Mouse (Mus musculus) myocyte (in vitro differentiated cells): ENCODE measurements around the gene Med17. TPM values are rescaled to one million over a fixed set of nuclear protein-coding genes. Genes with fewer than 3 reads are reported as not detected.
A peak's percentile ranks its signal among the peaks of the same experiment; 100 is the strongest.

Experiments
- H3K27me3 ChIP-seq: one replicate; pipeline ENCODE4 v1.6.1; 2011; ENCODE audit not compliant: control insufficient read depth, insufficient read depth, insufficient read length
- H3K36me3 ChIP-seq: one replicate; pipeline ENCODE4 v1.6.1; 2011; ENCODE audit not compliant: control insufficient read depth, insufficient read depth
- H3K4me2 ChIP-seq: one replicate; pipeline ENCODE4 v1.6.1; 2011; ENCODE audit warnings: low read depth, control low read depth
- H3K4me3 ChIP-seq: one replicate; pipeline ENCODE4 v1.5.1; 2011; ENCODE audit warnings: mild to moderate bottlenecking, control low read depth, moderate library complexity
- H3K79me2 ChIP-seq: one replicate; pipeline ENCODE4 v1.6.1; 2011; ENCODE audit not compliant: control insufficient read depth, insufficient read depth
- H3ac ChIP-seq: one replicate; pipeline ENCODE4 v1.6.1; 2011; ENCODE audit not compliant: control insufficient read depth, insufficient read length
- CEBPB ChIP-seq: IDR thresholded peaks from 2 replicates; pipeline ENCODE4 v1.6.1; 2011; ENCODE audit warnings: mild to moderate bottlenecking, moderate library complexity; ENCODE audit not compliant: poor library complexity, insufficient read depth, severe bottlenecking
- E2F4 ChIP-seq: IDR thresholded peaks from one replicate; pipeline ENCODE4 v1.6.1; 2011; ENCODE audit warnings: mild to moderate bottlenecking, control low read depth, moderate library complexity; ENCODE audit not compliant: insufficient read depth
- MAX ChIP-seq: IDR thresholded peaks from one replicate; pipeline ENCODE4 v1.6.1; 2011; ENCODE audit warnings: low read depth, mild to moderate bottlenecking, control low read depth
- MYOD1 ChIP-seq, 3 experiments: IDR thresholded peaks; one replicate each; pipeline ENCODE4 v1.6.1; 2011; ENCODE audit warnings: control low read depth in 2 of 3, low read depth in 2 of 3, mild to moderate bottlenecking in 2 of 3, moderate library complexity in 1 of 3; ENCODE audit not compliant: insufficient read length in 2 of 3, control insufficient read depth in 1 of 3
- MYOG ChIP-seq, 3 experiments: IDR thresholded peaks; one replicate each; pipeline ENCODE4 v1.6.1; 2011; ENCODE audit warnings: control low read depth in 2 of 3, low read depth in 2 of 3, mild to moderate bottlenecking in 2 of 3; ENCODE audit not compliant: insufficient read length in 2 of 3, control insufficient read depth in 1 of 3, insufficient read depth in 1 of 3
- POLR2A ChIP-seq: IDR thresholded peaks from one replicate; pipeline ENCODE4 v1.6.1; 2011; ENCODE audit warnings: low read depth, mild to moderate bottlenecking, control low read depth, moderate library complexity; ENCODE audit not compliant: insufficient read length
- POLR2AphosphoS2 ChIP-seq: IDR thresholded peaks from one replicate; pipeline ENCODE4 v1.6.1; 2011; ENCODE audit warnings: low read depth, control low read depth; ENCODE audit not compliant: insufficient read length
- REST ChIP-seq: IDR thresholded peaks from one replicate; pipeline ENCODE4 v1.6.1; 2011; ENCODE audit warnings: mild to moderate bottlenecking, control low read depth, moderate library complexity; ENCODE audit not compliant: insufficient read depth, insufficient read length
- SRF ChIP-seq: IDR thresholded peaks from one replicate; pipeline ENCODE4 v1.6.1; 2011; ENCODE audit warnings: low read depth; ENCODE audit not compliant: control insufficient read depth, insufficient read length
- TCF12 ChIP-seq: IDR thresholded peaks from one replicate; pipeline ENCODE4 v1.6.1; 2011; ENCODE audit warnings: mild to moderate bottlenecking, control low read depth; ENCODE audit not compliant: poor library complexity, insufficient read depth, severe bottlenecking
- TCF3 ChIP-seq: IDR thresholded peaks from one replicate; pipeline ENCODE4 v1.6.1; 2011; ENCODE audit warnings: low read depth, control low read depth; ENCODE audit not compliant: insufficient read length
- USF1 ChIP-seq: IDR thresholded peaks from one replicate; pipeline ENCODE4 v1.6.1; 2011; ENCODE audit warnings: low read depth, mild to moderate bottlenecking, control low read depth, moderate library complexity
- polyA plus RNA-seq: library from polyadenylated mRNA; unstranded; fragments of >200 nt; fragmentation: generic; extraction: Trizol; gene quantifications from one replicate; pipeline ENCODE4 v1.2.1, GENCODE M21; 2012; ENCODE audit warnings: missing spikeins

Gene Med17
- polyA plus RNA-seq, 1 experiment, result 25.2 TPM

DNA sequence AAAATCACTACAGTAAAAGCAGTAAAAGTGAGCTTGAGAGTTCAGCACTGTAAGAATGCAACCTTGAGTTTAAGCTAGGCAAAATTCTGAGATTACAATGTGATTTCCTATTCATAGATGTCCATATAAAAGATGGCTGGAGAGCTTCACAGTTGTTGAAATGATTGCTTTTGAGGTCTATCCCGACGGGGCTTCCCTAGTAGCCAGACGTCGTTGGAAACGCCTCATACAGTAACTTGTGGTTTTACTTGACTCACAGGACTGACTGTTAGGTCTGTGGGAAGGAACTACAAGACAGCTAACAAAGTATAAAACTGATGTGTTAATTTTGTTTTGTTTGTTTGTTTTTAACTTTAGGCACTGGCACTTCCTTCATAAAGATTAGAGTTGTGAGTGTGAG lies 33.9 kb upstream of the Med17 start:
- peaks cover 16% of the 10 kb centered on the region for H3K79me2 ChIP-seq
- TF ChIP-seq POLR2AphosphoS2 (no peak), REST (no peak), MYOD1 (IDR thresholded peaks at IDR 0.05; ENCODE audit: control insufficient read depth in 1 of 3, insufficient read length in 2 of 3, low read depth in 2 of 3) (no peak), CEBPB (no peak), MYOG (IDR thresholded peaks at IDR 0.05; ENCODE audit: control insufficient read depth in 1 of 3, insufficient read depth in 1 of 3, insufficient read length in 2 of 3, low read depth in 2 of 3) (no peak), TCF12 (no peak), E2F4 (no peak), SRF (no peak), POLR2A (no peak), TCF3 (no peak), USF1 (no peak), MAX (no peak)

DNA sequence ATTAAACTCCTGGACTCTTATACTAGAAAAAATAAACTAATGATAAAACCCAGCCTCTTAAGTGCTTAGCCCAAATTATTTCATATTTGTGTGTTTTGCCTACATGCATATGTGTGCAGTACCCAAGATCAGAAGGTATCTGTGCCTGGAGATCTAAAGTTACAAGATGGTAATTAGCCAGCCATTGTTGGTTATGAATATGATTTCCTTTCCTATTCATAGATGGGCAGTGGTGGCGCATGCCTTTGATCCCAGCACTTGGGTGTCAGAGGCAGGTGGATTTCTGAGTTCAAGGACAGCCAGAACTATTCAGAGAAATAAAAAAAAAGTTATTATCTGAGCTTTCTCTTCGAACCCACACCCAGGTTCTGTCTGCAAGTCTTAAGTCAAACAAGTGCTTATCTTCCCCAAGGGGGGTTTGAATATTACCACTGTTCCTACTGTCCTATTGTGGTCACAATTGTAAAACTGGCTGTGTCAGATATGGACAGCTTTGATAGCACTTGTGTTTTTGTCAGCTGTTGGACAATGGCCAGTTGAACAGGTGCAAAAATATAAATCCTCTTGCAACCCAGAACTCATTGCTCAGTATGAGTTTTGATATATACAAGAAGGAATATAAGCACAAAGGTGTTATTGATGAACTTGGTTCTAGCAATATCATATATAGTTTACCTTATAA lies 32.5 kb upstream of the Med17 start:
- Histone ChIP-seq H3K36me3 (peaks cover 84% of the 10 kb centered on the region), H3K4me2 (no peak overlapping the region), H3K79me2 (peaks cover 30% of the 10 kb centered on the region), H3K27me3 (no peaks in the 10 kb centered on the region), H3K4me3 (no peak overlapping the region), H3ac (no peak overlapping the region)
- no peak for TF ChIP-seq TCF3
- peak in 2 of 3 experiments; percentile 43 to 49 for TF ChIP-seq MYOD1 (IDR thresholded peaks at IDR 0.05; ENCODE audit: control insufficient read depth in 1 of 3, insufficient read length in 2 of 3, low read depth in 2 of 3)

More for the DNA sequence above, 33.9 kb upstream of the Med17 start:
- no peak overlapping the region for H3ac ChIP-seq
- no peak overlapping the region for H3K4me2 ChIP-seq
- peaks cover 86% of the 10 kb centered on the region for H3K36me3 ChIP-seq
- no peak overlapping the region for H3K4me3 ChIP-seq
- no peaks in the 10 kb centered on the region for H3K27me3 ChIP-seq

DNA sequence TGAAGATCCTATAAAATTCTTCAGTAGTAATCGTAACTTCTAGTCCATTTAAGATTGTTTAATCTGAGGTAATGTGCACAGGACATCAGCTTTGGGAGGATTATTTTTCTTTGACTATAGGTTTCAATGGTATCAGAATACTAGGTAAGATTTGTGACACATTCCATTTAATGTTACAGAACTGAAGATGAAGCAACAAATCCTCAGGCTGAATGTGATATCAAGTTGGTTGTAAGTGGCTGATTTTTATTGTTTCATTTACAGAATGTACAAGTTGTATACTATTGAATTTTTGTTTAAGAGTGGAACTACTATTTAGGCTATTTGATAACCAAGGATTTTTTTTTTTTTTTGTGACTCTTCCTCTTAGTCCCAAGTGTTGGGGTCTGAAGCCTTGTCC lies 30.4 kb upstream of the Med17 start:
- no peak for TF ChIP-seq USF1
- TF ChIP-seq MYOG (IDR thresholded peaks at IDR 0.05; ENCODE audit: control insufficient read depth in 1 of 3, insufficient read depth in 1 of 3, insufficient read length in 2 of 3, low read depth in 2 of 3), result no peak
- no peak for TF ChIP-seq REST
- TF ChIP-seq SRF, result no peak
- TF ChIP-seq POLR2AphosphoS2, result no peak
- TF ChIP-seq TCF3, result no peak
- TF ChIP-seq TCF12, result no peak
- no peak for TF ChIP-seq E2F4
- TF ChIP-seq CEBPB, result no peak
- no peak for TF ChIP-seq POLR2A
- TF ChIP-seq MYOD1 (IDR thresholded peaks at IDR 0.05; ENCODE audit: control insufficient read depth in 1 of 3, insufficient read length in 2 of 3, low read depth in 2 of 3), result no peak
- TF ChIP-seq MAX, result no peak
- no peaks in the 10 kb centered on the region for H3K27me3 ChIP-seq
- no peak overlapping the region for H3ac ChIP-seq
- H3K4me3 ChIP-seq, result no peak overlapping the region
- peaks cover 75% of the 10 kb centered on the region for H3K36me3 ChIP-seq
- peaks cover 49% of the 10 kb centered on the region for H3K79me2 ChIP-seq
- H3K4me2 ChIP-seq, result peak overlapping the region; percentile 96

DNA sequence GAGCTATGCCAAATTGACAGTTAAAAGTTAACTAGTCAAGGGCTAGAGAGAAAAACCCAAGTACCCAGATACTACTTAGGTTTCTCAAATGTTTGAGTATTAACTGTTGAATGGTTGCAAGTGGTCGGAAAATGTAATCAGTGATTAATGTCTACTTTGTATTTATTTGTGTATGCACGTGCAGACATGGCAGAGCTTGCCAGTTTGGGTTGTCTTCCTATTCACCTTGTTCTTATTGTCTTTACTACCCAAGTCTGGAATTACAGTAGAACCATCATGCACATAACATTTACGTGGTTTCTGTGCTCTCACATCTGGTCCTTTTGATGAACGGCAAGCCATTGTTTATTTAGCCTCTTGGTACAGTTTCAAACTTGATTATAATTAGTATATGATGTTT lies 29.7 kb upstream of the Med17 start:
- Histone ChIP-seq H3K27me3 (no peaks in the 10 kb centered on the region), H3K4me3 (no peak overlapping the region), H3K36me3 (peaks cover 67% of the 10 kb centered on the region), H3K79me2 (peaks cover 49% of the 10 kb centered on the region), H3ac (no peak overlapping the region), H3K4me2 (peak overlapping the region; percentile 96)
- no peak for TF ChIP-seq MYOD1 (IDR thresholded peaks at IDR 0.05; ENCODE audit: control insufficient read depth in 1 of 3, insufficient read length in 2 of 3, low read depth in 2 of 3)
- TF ChIP-seq MYOG (IDR thresholded peaks at IDR 0.05; ENCODE audit: control insufficient read depth in 1 of 3, insufficient read depth in 1 of 3, insufficient read length in 2 of 3, low read depth in 2 of 3), result no peak
- TF ChIP-seq E2F4, result no peak
- no peak for TF ChIP-seq SRF
- no peak for TF ChIP-seq MAX
- no peak for TF ChIP-seq TCF12

DNA sequence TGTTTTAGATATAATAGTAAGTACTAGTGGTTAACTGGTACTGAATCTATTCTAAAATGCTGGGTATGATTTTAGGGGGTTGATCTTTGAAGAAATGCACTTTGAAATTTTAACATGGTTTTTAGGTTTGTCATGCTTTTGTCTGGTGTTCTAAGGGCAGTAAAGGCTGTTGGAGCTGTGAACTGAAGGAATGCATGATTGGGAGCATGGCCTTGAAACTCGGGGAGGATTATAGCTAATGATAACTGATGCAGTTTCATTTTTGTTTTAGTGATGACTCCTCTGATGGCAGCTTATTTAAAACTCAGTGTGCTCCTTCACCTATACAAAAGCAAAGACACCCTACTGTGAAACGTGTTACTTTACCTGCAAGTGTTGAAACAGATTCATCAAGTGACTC lies 28.5 kb upstream of the Med17 start:
- peaks cover 56% of the 10 kb centered on the region for H3K36me3 ChIP-seq
- peak overlapping the region; percentile 72 for H3K4me3 ChIP-seq
- peaks cover 49% of the 10 kb centered on the region for H3K79me2 ChIP-seq
- TF ChIP-seq POLR2A (no peak), MYOG (IDR thresholded peaks at IDR 0.05; ENCODE audit: control insufficient read depth in 1 of 3, insufficient read depth in 1 of 3, insufficient read length in 2 of 3, low read depth in 2 of 3) (no peak), MAX (no peak), TCF3 (no peak)
- no peaks in the 10 kb centered on the region for H3K27me3 ChIP-seq
- no peak overlapping the region for H3ac ChIP-seq
- H3K4me2 ChIP-seq, result peak overlapping the region; percentile 96
